Mouse (Mus musculus): ENCODE results near the gene Iqcf1. TPM values are rescaled to one million over a fixed set of nuclear protein-coding genes. Genes with fewer than 3 reads are reported as not detected.

The Iqcf1 gene
- polyA plus RNA-seq, 1 experiment from 2014 or later, result not detected

DNA sequence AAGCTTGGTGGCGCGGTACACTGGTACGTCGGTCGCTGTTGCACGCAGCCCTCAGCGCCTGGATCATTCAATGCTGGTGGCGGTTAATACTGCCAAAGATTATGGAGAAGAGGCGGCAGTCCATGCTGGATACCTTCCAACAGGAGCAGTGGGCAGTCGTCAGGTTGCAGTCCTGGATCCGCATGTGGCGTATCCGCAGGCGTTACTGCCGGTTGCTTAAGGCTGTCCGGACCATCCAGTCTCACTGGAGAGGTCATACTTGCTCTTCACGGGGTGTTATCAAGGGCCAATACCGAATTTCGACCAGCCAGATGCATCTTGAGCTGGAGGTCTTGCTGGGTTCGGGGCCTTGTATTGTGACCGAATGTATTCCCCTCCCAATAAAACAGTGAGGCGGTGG is 2.1 kb downstream of the Iqcf1 start:
- no peaks in the 10 kb centered on the region for H3K36me3 ChIP-seq
- no peak overlapping the region for H3K27ac ChIP-seq
- H3K4me2 ChIP-seq, result no peak overlapping the region
- H3K9ac ChIP-seq, result no peak overlapping the region
- 92% methylated on average over 22 of the region's 22 CpGs for WGBS
- 0 out of 2 replicates have a peak, but pooled peaks cover 2% of the 10 kb centered on the region for H3K27me3 ChIP-seq
- H3K9me3 ChIP-seq, result no peaks in the 10 kb centered on the region
- H3K4me1 ChIP-seq (replicated peaks), result no peaks in the 10 kb centered on the region
- H3K4me3 ChIP-seq, result no peak overlapping the region
- no peak for ATAC-seq (ENCODE audit: low FRiP score)

GRCm38 (mm10) chr9:106504246-106504645 is 4.5 kb downstream of the Iqcf1 start:
- Histone ChIP-seq H3K27ac (no peak overlapping the region), H3K36me3 (no peaks in the 10 kb centered on the region), H3K4me1 (replicated peaks) (no peaks in the 10 kb centered on the region), H3K4me3 (no peak overlapping the region), H3K4me2 (no peak overlapping the region), H3K9ac (no peak overlapping the region), H3K9me3 (no peaks in the 10 kb centered on the region), H3K27me3 (0 out of 2 replicates have a peak, but pooled peaks cover 2% of the 10 kb centered on the region)
- ATAC-seq (ENCODE audit: low FRiP score), result no peak
- 75% methylated on average over 6 of the region's 6 CpGs for WGBS

GRCm38 (mm10) chr9:106509356-106509755 is 9.6 kb downstream of the Iqcf1 start:
- 93% methylated on average over 10 of the region's 10 CpGs for WGBS
- ATAC-seq (ENCODE audit: low FRiP score), result no peak
- no peak overlapping the region for H3K27ac ChIP-seq
- H3K9ac ChIP-seq, result no peak overlapping the region
- no peaks in the 10 kb centered on the region; the same call in 1 of the 2 replicates for H3K4me1 ChIP-seq (replicated peaks)
- H3K4me3 ChIP-seq, result no peak overlapping the region
- H3K9me3 ChIP-seq, result no peaks in the 10 kb centered on the region
- no peaks in the 10 kb centered on the region for H3K27me3 ChIP-seq
- H3K4me2 ChIP-seq, result no peak overlapping the region
- no peaks in the 10 kb centered on the region for H3K36me3 ChIP-seq

DNA sequence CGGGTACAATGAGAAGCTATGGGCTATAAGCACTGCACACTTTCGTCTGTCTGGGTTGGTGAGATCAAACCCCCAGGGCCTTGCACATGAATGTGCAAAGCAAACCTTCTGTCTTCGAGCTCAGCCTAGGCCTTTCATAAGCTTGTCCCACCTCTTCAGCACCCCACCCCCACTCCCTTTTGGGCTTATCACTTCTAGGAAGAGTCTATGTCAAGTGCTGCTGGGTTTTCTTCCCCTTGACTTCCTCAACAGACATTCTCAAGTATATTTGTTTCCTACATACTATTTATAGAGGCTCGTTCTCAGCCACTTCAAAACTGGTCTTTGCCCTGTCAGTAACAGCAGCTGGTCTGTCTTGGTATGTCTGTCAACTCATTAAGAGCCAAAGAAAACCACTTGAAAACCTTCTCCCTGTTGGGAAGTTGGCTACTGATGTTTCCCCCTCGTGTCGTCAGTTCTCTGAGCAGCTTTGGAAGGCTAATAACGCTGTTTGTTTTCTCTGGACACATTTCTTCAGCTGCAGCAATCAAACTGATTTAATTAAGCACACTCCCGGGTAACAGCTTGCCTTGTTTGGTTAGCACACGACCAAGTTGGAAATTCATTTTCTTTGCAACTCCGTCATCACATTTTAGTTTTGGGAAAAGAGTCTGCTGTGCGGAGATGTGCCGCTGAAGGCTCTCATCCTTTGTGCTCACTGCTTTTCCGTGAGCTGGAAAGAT is 13.1 kb downstream of the Iqcf1 start:
- H3K4me1 ChIP-seq (replicated peaks), result no peaks in the 10 kb centered on the region; the same call in 1 of the 2 replicates
- H3K9me3 ChIP-seq, result no peaks in the 10 kb centered on the region
- no peak overlapping the region for H3K4me2 ChIP-seq
- no peak for ATAC-seq (ENCODE audit: low FRiP score)
- H3K27me3 ChIP-seq, result no peaks in the 10 kb centered on the region
- no peak overlapping the region for H3K27ac ChIP-seq
- no peak overlapping the region for H3K4me3 ChIP-seq
- H3K9ac ChIP-seq, result no peak overlapping the region
- H3K36me3 ChIP-seq, result no peaks in the 10 kb centered on the region
- 74% methylated on average over 13 of the region's 13 CpGs for WGBS

- Histone ChIP-seq H3K9ac (no peak overlapping the region), H3K36me3 (no peaks in the 10 kb centered on the region), H3K27me3 (no peaks in the 10 kb centered on the region), H3K27ac (no peak overlapping the region), H3K9me3 (no peaks in the 10 kb centered on the region), H3K4me3 (no peak overlapping the region), H3K4me2 (no peak overlapping the region), H3K4me1 (replicated peaks) (no peaks in the 10 kb centered on the region; the same call in 1 of the 2 replicates)
- ATAC-seq (ENCODE audit: low FRiP score), result no peak
- whole genome bisulfite sequencing, result 82% methylated on average over 6 of the region's 6 CpGs
These were observed 13.8 kb downstream of the Iqcf1 start for GRCm38 (mm10) chr9:106513566-106513965.

- no peaks in the 10 kb centered on the region for H3K36me3 ChIP-seq
- H3K4me3 ChIP-seq, result no peak within 1 kb of the TSS
- ATAC-seq (ENCODE audit: low FRiP score), result no peak
- H3K27me3 ChIP-seq, result no peaks in the 10 kb centered on the region
- no peak within 1 kb of the TSS for H3K9ac ChIP-seq
- H3K9me3 ChIP-seq, result no peaks in the 10 kb centered on the region
- H3K27ac ChIP-seq, result no peak within 1 kb of the TSS
- 87% methylated on average over 4 of the region's 4 CpGs for WGBS
- no peaks in the 10 kb centered on the region; the same call in 1 of the 2 replicates for H3K4me1 ChIP-seq (replicated peaks)
- no peak within 1 kb of the TSS for H3K4me2 ChIP-seq
These were observed 14.5 kb downstream of the Iqcf1 start, which contains the start of gene Iqcf5 for GRCm38 (mm10) chr9:106514273-106514672. Iqcf5 (plus strand) TSS chr9:106514573.

DNA sequence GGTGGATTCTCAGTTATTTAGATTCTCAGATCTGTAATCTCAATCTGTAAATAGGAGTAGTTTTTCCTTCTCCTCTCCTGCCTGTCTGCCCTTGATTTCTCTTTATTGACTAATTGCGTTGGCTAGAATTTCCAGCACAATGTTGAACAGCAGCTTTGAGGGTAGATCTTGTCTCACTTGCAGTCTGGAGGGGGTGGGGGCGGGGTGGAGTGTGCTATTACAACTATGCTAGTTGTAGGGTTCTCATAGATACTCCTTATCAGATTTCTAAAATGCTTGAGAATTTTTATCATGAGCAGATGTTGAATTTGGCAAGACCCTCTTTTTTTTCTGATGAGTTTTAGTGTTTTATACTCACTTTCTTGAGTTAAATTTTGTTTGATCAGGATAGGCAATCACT is 19.7 kb downstream of the Iqcf1 start:
- Histone ChIP-seq H3K36me3 (no peaks in the 10 kb centered on the region), H3K27me3 (no peaks in the 10 kb centered on the region), H3K4me2 (no peak overlapping the region), H3K4me1 (replicated peaks) (no peaks in the 10 kb centered on the region), H3K4me3 (no peak overlapping the region), H3K9me3 (no peaks in the 10 kb centered on the region), H3K9ac (no peak overlapping the region), H3K27ac (no peak overlapping the region)
- 85% methylated on average over 2 of the region's 2 CpGs for WGBS
- no peak for ATAC-seq (ENCODE audit: low FRiP score)

DNA sequence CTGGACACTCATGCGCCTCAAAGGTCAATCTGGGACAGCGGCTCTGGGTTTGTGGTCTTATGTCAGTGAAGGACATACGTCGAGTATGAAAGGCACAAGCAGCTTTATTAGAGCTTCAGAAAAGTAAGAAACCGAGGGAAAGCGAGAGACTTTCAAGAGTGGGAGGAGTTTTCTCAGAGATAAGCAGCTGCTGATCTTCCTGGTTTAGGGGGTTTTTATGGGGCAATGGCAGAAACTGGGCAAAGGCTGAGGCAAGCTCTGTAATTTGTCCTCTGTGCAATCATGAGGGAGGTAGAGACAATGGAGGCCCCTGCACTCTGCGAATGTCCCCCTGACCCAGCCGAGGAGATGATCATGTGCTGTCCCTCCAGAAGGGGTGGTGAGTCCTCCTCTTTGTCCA is 20.1 kb downstream of the Iqcf1 start:
- H3K27ac ChIP-seq, result no peak overlapping the region
- no peaks in the 10 kb centered on the region for H3K36me3 ChIP-seq
- no peaks in the 10 kb centered on the region for H3K9me3 ChIP-seq
- no peak overlapping the region for H3K4me3 ChIP-seq
- ATAC-seq (ENCODE audit: low FRiP score), result no peak
- H3K4me2 ChIP-seq, result no peak overlapping the region
- H3K4me1 ChIP-seq (replicated peaks), result no peaks in the 10 kb centered on the region
- WGBS, result 85% methylated on average over 8 of the region's 8 CpGs
- H3K27me3 ChIP-seq, result no peaks in the 10 kb centered on the region
- no peak overlapping the region for H3K9ac ChIP-seq

- Histone ChIP-seq H3K27ac (no peak overlapping the region), H3K4me1 (replicated peaks) (no peaks in the 10 kb centered on the region), H3K27me3 (no peaks in the 10 kb centered on the region), H3K4me2 (no peak overlapping the region), H3K4me3 (no peak overlapping the region), H3K36me3 (no peaks in the 10 kb centered on the region), H3K9me3 (no peaks in the 10 kb centered on the region), H3K9ac (no peak overlapping the region)
- ATAC-seq (ENCODE audit: low FRiP score), result no peak
- WGBS, result 20% methylated on average over 3 of the region's 3 CpGs
These were observed 32.1 kb downstream of the Iqcf1 start for GRCm38 (mm10) chr9:106531833-106532232.

GRCm38 (mm10) chr9:106534296-106534695 is 34.5 kb downstream of the Iqcf1 start:
- Histone ChIP-seq H3K9ac (no peak overlapping the region), H3K4me3 (no peak overlapping the region), H3K27me3 (no peaks in the 10 kb centered on the region), H3K9me3 (no peaks in the 10 kb centered on the region), H3K4me2 (no peak overlapping the region), H3K36me3 (no peaks in the 10 kb centered on the region), H3K27ac (no peak overlapping the region), H3K4me1 (replicated peaks) (no peaks in the 10 kb centered on the region)
- ATAC-seq (ENCODE audit: low FRiP score), result no peak
- WGBS, result 94% methylated on average over 7 of the region's 7 CpGs

DNA sequence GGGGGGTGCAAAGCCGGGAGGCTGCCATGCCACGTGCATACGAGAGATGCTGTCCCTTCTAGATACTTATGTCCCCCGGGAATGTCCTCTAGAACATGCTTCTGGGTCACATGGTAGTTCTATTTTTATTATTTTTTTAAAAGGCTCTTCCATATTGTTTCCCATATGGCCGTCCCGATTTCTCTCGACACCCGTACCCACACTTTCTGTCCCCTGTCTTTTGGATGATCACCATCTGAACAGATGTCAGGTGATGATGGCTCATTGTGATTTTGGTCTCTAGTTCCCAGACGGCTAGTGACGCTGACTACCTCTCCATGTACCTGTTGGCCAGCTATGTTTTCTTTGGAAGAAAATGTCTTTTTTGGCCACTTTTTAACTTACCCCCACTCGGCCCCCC is 35.2 kb downstream of the Iqcf1 start:
- WGBS, result 90% methylated on average over 11 of the region's 11 CpGs
- no peaks in the 10 kb centered on the region for H3K4me1 ChIP-seq (replicated peaks)
- no peaks in the 10 kb centered on the region for H3K27me3 ChIP-seq
- no peak overlapping the region for H3K4me3 ChIP-seq
- no peaks in the 10 kb centered on the region for H3K36me3 ChIP-seq
- H3K9ac ChIP-seq, result no peak overlapping the region
- no peak overlapping the region for H3K4me2 ChIP-seq
- no peak overlapping the region for H3K27ac ChIP-seq
- ATAC-seq (ENCODE audit: low FRiP score), result no peak
- no peaks in the 10 kb centered on the region for H3K9me3 ChIP-seq
